Mouse (Mus musculus): ENCODE data around the gene Gm43951. TPM values are rescaled to one million over a fixed set of nuclear protein-coding genes. Genes with fewer than 3 reads are reported as not detected.

Gene Gm43951
- total and polyA plus RNA-seq, 3 experiments, result 1.5 to 2.0 TPM; not detected in 1

DNA sequence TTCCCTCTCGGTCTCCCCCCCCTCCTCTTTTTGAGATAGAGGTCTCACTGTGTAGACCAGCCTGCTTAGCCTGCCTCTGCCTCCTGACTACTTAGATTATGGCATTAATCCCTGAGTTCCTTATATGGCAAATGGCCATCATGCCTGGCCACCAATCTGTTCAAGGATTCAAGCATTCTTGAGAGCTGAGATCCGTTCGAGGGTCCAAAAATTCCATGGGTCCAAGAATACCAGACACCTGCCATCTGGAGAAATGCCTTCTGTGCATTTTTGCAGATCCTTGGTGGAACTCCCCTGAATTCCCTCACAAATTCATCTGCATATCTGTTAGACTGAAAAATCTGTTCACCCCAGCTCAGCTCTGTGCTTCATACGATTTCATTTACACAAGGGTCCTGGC lies 16.8 kb upstream of the Gm43951 start:
- no peak for DNase-seq (ENCODE audit: low read depth, low spot score)
- H3K4me1 ChIP-seq (ENCODE audit: control insufficient read depth in 1 of 2, insufficient read depth in 2 of 2, low read length in 2 of 2), result peaks cover 0 to 5% of the 10 kb centered on the region in 2 experiments; a peak in 2 of 4 replicates
- H3K27ac ChIP-seq (ENCODE audit: control insufficient read depth, low read depth, low read length), result no peak overlapping the region
- H3K36me3 ChIP-seq (ENCODE audit: control insufficient read depth in 1 of 2, insufficient read depth in 2 of 2, low read length in 2 of 2), result no peaks in the 10 kb centered on the region
- no peaks in the 10 kb centered on the region for H3K79me2 ChIP-seq (ENCODE audit: control insufficient read depth, insufficient read depth, low read length, poor library complexity)
- H3K9me3 ChIP-seq (replicated peaks; ENCODE audit: insufficient read depth, low read length), result no peaks in the 10 kb centered on the region
- TF ChIP-seq MXI1 (IDR thresholded peaks at IDR 0.05; ENCODE audit: low read depth, low read length) (no peak), USF2 (IDR thresholded peaks at IDR 0.05; ENCODE audit: borderline replicate concordance in 1 of 2, insufficient read depth in 1 of 2, low read depth in 1 of 2, low read length in 2 of 2) (no peak), MAX (IDR thresholded peaks at IDR 0.05; ENCODE audit: low read length) (no peak), CTCF (IDR thresholded peaks at IDR 0.05 in 2 of 3, conservative IDR thresholded peaks at IDR 0.05 in 1 of 3; ENCODE audit: control insufficient read depth in 1 of 3, insufficient read depth in 1 of 3, low read depth in 2 of 3, low read length in 3 of 3, poor library complexity in 1 of 3, severe bottlenecking in 1 of 3) (no peak), KAT2A (conservative IDR thresholded peaks at IDR 0.05; ENCODE audit: low read depth, low read length) (no peak), ZMIZ1 (IDR thresholded peaks at IDR 0.05; ENCODE audit: low read depth, low read length) (no peak), ELF1 (IDR thresholded peaks at IDR 0.05; ENCODE audit: low read depth, low read length) (no peak), POLR2AphosphoS5 (IDR thresholded peaks at IDR 0.05; ENCODE audit: borderline replicate concordance, low read depth, low read length) (no peak), ZNF384 (IDR thresholded peaks at IDR 0.05; ENCODE audit: low read depth, low read length) (no peak), TBP (IDR thresholded peaks at IDR 0.05; ENCODE audit: low read depth, low read length) (no peak), CHD2 (IDR thresholded peaks at IDR 0.05; ENCODE audit: low read length) (no peak), CHD1 (IDR thresholded peaks at IDR 0.05; ENCODE audit: low read depth, low read length) (no peak), POLR2AphosphoS2 (IDR thresholded peaks at IDR 0.05; ENCODE audit: low read length) (no peak), MYC (IDR thresholded peaks at IDR 0.05; ENCODE audit: low read depth, low read length) (no peak), RAD21 (IDR thresholded peaks at IDR 0.05; ENCODE audit: low read depth, low read length) (no peak)
- H3K9ac ChIP-seq (ENCODE audit: control insufficient read depth, low read depth, low read length, poor library complexity, severe bottlenecking), result no peak overlapping the region
- H3K4me3 ChIP-seq (ENCODE audit: control insufficient read depth in 1 of 2, insufficient read depth in 1 of 2, low read depth in 2 of 2, low read length in 2 of 2), result no peak overlapping the region
- H3K27me3 ChIP-seq (ENCODE audit: control insufficient read depth in 1 of 2, insufficient read depth in 2 of 2, low read length in 2 of 2), result peaks cover 3 to 5% of the 10 kb centered on the region in 2 experiments

DNA sequence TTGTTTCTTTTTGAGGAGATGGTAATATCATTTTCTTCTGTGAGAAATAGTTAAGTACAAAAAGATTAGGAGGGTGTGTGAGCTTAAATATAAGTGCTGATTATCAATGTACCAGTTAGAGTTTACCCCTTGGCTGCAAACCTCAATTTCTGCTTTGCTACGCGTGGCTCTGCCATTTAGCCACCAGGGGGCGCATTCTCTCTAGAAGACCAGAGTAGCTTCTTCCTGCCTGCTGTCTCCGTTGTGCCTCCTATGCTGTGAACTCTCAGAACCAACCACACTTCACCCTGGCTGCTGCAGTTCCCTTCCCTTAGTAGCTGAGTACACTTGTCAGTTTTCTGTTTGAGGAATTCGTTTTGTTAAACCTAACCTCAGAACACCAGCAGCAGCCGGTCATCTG lies 14.6 kb upstream of the Gm43951 start:
- Histone ChIP-seq H3K9ac (ENCODE audit: control insufficient read depth, low read depth, low read length, poor library complexity, severe bottlenecking) (peak overlapping the region; percentile 41), H3K4me3 (ENCODE audit: control insufficient read depth in 1 of 2, insufficient read depth in 1 of 2, low read depth in 2 of 2, low read length in 2 of 2) (peak overlapping the region in 1 of 2 experiments; percentile 13; a peak in 1 of 4 replicates), H3K36me3 (ENCODE audit: control insufficient read depth in 1 of 2, insufficient read depth in 2 of 2, low read length in 2 of 2) (no peaks in the 10 kb centered on the region), H3K27ac (ENCODE audit: control insufficient read depth, low read depth, low read length) (no peak overlapping the region; the same call in 1 of the 2 replicates), H3K27me3 (ENCODE audit: control insufficient read depth in 1 of 2, insufficient read depth in 2 of 2, low read length in 2 of 2) (no peaks in the 10 kb centered on the region; a peak in 1 of 4 replicates), H3K9me3 (replicated peaks; ENCODE audit: insufficient read depth, low read length) (no peaks in the 10 kb centered on the region), H3K79me2 (ENCODE audit: control insufficient read depth, insufficient read depth, low read length, poor library complexity) (no peaks in the 10 kb centered on the region), H3K4me1 (ENCODE audit: control insufficient read depth in 1 of 2, insufficient read depth in 2 of 2, low read length in 2 of 2) (peaks cover 0 to 5% of the 10 kb centered on the region in 2 experiments; a peak in 2 of 4 replicates)
- peak; percentile 94 for DNase-seq (ENCODE audit: low read depth, low spot score)
- TF ChIP-seq USF1 (IDR thresholded peaks at IDR 0.05; ENCODE audit: low read depth, low read length) (no peak), ZMIZ1 (IDR thresholded peaks at IDR 0.05; ENCODE audit: low read depth, low read length) (no peak), MAX (IDR thresholded peaks at IDR 0.05; ENCODE audit: low read length) (0 out of 2 replicates have a peak, but pooled peaks have one; percentile 39), ELF1 (IDR thresholded peaks at IDR 0.05; ENCODE audit: low read depth, low read length) (peak; percentile 45; the same call in 1 of the 2 replicates), SIN3A (IDR thresholded peaks at IDR 0.05; ENCODE audit: low read length) (peak; percentile 58), JUND (IDR thresholded peaks at IDR 0.05; ENCODE audit: low read depth, low read length) (no peak), MYB (IDR thresholded peaks at IDR 0.05; ENCODE audit: low read depth, low read length) (no peak), BHLHE40 (IDR thresholded peaks at IDR 0.05; ENCODE audit: borderline replicate concordance, low read depth, low read length) (peak; percentile 37; the same call in 1 of the 2 replicates), POLR2A (IDR thresholded peaks at IDR 0.05; ENCODE audit: control insufficient read depth in 1 of 2, insufficient read depth in 1 of 2, low read depth in 1 of 2, low read length in 2 of 2, poor library complexity in 1 of 2) (peak in 1 of 2 experiments; percentile 25; a peak in 1 of 4 replicates), ZC3H11A (IDR thresholded peaks at IDR 0.05; ENCODE audit: low read depth, low read length) (peak; percentile 42; the same call in 1 of the 2 replicates), CHD1 (IDR thresholded peaks at IDR 0.05; ENCODE audit: low read depth, low read length) (no peak), CTCF (IDR thresholded peaks at IDR 0.05 in 2 of 3, conservative IDR thresholded peaks at IDR 0.05 in 1 of 3; ENCODE audit: control insufficient read depth in 1 of 3, insufficient read depth in 1 of 3, low read depth in 2 of 3, low read length in 3 of 3, poor library complexity in 1 of 3, severe bottlenecking in 1 of 3) (peak; percentile 84 to 90 (median 87)), MAFK (IDR thresholded peaks at IDR 0.05; ENCODE audit: borderline replicate concordance, low read depth, low read length) (no peak), KAT2A (conservative IDR thresholded peaks at IDR 0.05; ENCODE audit: low read depth, low read length) (no peak), NELFE (IDR thresholded peaks at IDR 0.05; ENCODE audit: low read depth, low read length) (no peak; the same call in 1 of the 2 replicates), POLR2AphosphoS2 (IDR thresholded peaks at IDR 0.05; ENCODE audit: low read length) (no peak), MYC (IDR thresholded peaks at IDR 0.05; ENCODE audit: low read depth, low read length) (0 out of 2 replicates have a peak, but pooled peaks have one; percentile 58), HCFC1 (IDR thresholded peaks at IDR 0.05; ENCODE audit: low read depth, low read length) (0 out of 2 replicates have a peak, but pooled peaks have one; percentile 23), TBP (IDR thresholded peaks at IDR 0.05; ENCODE audit: low read depth, low read length) (0 out of 2 replicates have a peak, but pooled peaks have one; percentile 46), RAD21 (IDR thresholded peaks at IDR 0.05; ENCODE audit: low read depth, low read length) (peak; percentile 68), SMC3 (IDR thresholded peaks at IDR 0.05; ENCODE audit: low read depth, low read length) (peak; percentile 83)

All from MEL (cell line).